Mouse (Mus musculus) hindbrain, embryonic 13.5 days (tissue): ENCODE data around the gene Mtus2. TPM values are rescaled to one million over a fixed set of nuclear protein-coding genes. Genes with fewer than 3 reads are reported as not detected.

Experiments used
- ATAC-seq: fragments of 200-750 bp; cut with Nextera tagmentation; 2 replicates; pipeline ENCODE4 v1.8.0; 2017; ENCODE audit warnings: moderate TSS enrichment; ENCODE audit not compliant: low FRiP score
- H3K27ac ChIP-seq: fragments of 300-500 bp; sonication (generic); 2 replicates; pipeline ENCODE4 v1.5.1; 2015; ENCODE audit warnings: inconsistent platforms, mild to moderate bottlenecking, moderate library complexity
- H3K27me3 ChIP-seq: fragments of 300-500 bp; sonication (generic); 2 replicates; pipeline ENCODE4 v1.6.1; 2015; ENCODE audit warnings: mild to moderate bottlenecking, inconsistent platforms
- H3K36me3 ChIP-seq: fragments of 300-500 bp; sonication (generic); 2 replicates; pipeline ENCODE4 v1.6.1; 2015; ENCODE audit warnings: mild to moderate bottlenecking, inconsistent platforms
- H3K4me1 ChIP-seq: fragments of 300-500 bp; sonication (generic); replicated peaks from 2 replicates; pipeline ENCODE4 v1.6.1; 2015; ENCODE audit warnings: inconsistent platforms
- H3K4me2 ChIP-seq: fragments of 300-500 bp; sonication (generic); 2 replicates; pipeline ENCODE4 v1.6.1; 2015; ENCODE audit warnings: inconsistent platforms, mild to moderate bottlenecking, moderate library complexity
- H3K4me3 ChIP-seq: fragments of 300-500 bp; sonication (generic); 2 replicates; pipeline ENCODE4 v1.5.1; 2015; ENCODE audit warnings: mild to moderate bottlenecking, inconsistent platforms
- H3K9ac ChIP-seq: fragments of 300-500 bp; sonication (generic); 2 replicates; pipeline ENCODE4 v1.6.1; 2015; ENCODE audit warnings: mild to moderate bottlenecking, inconsistent platforms
- H3K9me3 ChIP-seq: fragments of 300-500 bp; sonication (generic); 2 replicates; pipeline ENCODE4 v1.6.1; 2016; ENCODE audit warnings: inconsistent platforms
- WGBS: fragments of 180-500 bp; shearing (Covaris S2); methylation state at CpG from one replicate; pipeline ENCODE4 v1.1.7; 2015; 5-methylcytosine and 5-hydroxymethylcytosine counted together
- polyA plus RNA-seq: library from polyadenylated mRNA; unstranded; fragments of >200 nt; fragmentation: Nextera tagmentation; extraction: Ambion mirVana; gene quantifications from 2 replicates; pipeline ENCODE4 v1.2.1, GENCODE M21; 2015

Mtus2 gene
- polyA plus RNA-seq, 1 experiment from 2014 or later, result 45.8 TPM

DNA sequence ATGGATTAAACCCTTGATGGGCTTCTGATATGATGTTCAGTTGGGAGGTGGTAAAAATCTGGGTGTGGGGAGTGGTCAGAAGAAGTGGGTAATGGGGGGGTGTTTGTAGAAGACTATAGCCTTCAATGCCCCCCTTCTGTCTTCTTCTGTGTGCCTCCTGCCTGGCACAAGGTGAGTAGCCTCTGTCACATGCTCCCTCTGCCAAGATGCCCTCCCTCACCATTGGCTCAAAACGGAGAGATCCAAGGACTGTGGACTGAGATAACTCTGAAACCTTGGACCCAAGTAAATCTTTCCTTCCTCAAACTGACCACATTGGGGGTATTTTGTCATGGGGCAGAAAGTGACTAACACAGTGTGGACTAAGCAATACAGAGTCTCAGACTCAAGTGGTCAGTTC, 99.7 kb downstream of the Mtus2 start:
- Histone ChIP-seq H3K27me3 (no peaks in the 10 kb centered on the region), H3K4me1 (peaks cover 11% of the 10 kb centered on the region; the same call in 1 of the 2 replicates), H3K4me3 (no peak overlapping the region), H3K9me3 (no peaks in the 10 kb centered on the region; the same call in 1 of the 2 replicates), H3K36me3 (no peaks in the 10 kb centered on the region), H3K4me2 (no peak overlapping the region), H3K9ac (no peak overlapping the region), H3K27ac (no peak overlapping the region)
- 83% methylated on average over 1 of the region's 1 CpGs for WGBS
- ATAC-seq, result no peak

GRCm38 (mm10) chr5:148057433-148057832, 100.3 kb downstream of the Mtus2 start:
- Histone ChIP-seq H3K4me3 (no peak overlapping the region), H3K27me3 (no peaks in the 10 kb centered on the region), H3K4me2 (no peak overlapping the region), H3K27ac (no peak overlapping the region), H3K9me3 (no peaks in the 10 kb centered on the region; the same call in 1 of the 2 replicates), H3K9ac (no peak overlapping the region), H3K4me1 (peaks cover 10% of the 10 kb centered on the region; the same call in 1 of the 2 replicates), H3K36me3 (no peaks in the 10 kb centered on the region)
- 86% methylated on average over 3 of the region's 3 CpGs for WGBS
- ATAC-seq, result no peak

DNA sequence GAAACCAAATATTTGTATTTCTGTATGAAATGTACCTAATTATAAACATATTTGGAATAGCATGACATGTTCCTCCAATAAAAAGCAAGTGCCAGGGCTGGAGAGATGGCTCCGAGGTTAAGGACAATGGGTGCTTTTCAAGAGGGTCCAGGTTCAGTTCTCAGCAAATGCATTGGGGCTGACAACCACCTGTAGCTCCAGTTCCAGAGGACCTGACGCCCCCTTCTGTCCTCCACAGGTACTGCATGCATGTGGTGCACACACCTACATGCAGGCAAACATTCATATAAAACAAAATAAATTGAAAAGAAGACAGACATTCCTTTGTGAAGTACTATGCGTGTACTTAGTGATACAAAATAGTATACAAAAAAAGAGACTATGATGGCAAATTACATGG, 102.2 kb downstream of the Mtus2 start:
- Histone ChIP-seq H3K4me2 (no peak overlapping the region), H3K4me1 (no peaks in the 10 kb centered on the region), H3K27ac (no peak overlapping the region), H3K4me3 (no peak overlapping the region), H3K36me3 (no peaks in the 10 kb centered on the region), H3K9me3 (no peaks in the 10 kb centered on the region; the same call in 1 of the 2 replicates), H3K27me3 (no peaks in the 10 kb centered on the region), H3K9ac (no peak overlapping the region)
- ATAC-seq, result no peak
- WGBS, result 69% methylated on average over 3 of the region's 3 CpGs

DNA sequence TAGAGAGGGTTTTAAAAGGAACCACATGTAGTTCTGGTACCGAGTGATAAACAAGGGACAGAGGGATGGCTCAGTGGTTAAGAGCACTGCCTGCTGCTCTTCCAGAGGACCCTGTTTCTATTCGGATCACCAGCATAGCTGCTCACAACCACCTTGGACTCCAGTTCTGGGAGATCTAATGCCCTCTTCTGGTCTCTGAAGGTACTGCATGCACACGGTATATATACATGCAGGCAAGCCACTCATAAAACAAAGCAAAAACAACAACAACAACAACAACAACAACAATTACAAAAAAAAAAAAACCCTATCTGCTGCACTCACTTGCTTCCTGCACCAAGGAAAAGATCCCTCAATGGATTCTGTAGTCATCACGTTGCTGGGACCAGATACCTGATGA, 104.7 kb downstream of the Mtus2 start:
- Histone ChIP-seq H3K9ac (no peak overlapping the region), H3K27ac (no peak overlapping the region), H3K4me2 (no peak overlapping the region), H3K9me3 (no peaks in the 10 kb centered on the region; the same call in 1 of the 2 replicates), H3K27me3 (no peaks in the 10 kb centered on the region), H3K4me3 (no peak overlapping the region), H3K4me1 (no peaks in the 10 kb centered on the region), H3K36me3 (no peaks in the 10 kb centered on the region)
- 85% methylated on average over 4 of the region's 4 CpGs for WGBS
- no peak for ATAC-seq

DNA sequence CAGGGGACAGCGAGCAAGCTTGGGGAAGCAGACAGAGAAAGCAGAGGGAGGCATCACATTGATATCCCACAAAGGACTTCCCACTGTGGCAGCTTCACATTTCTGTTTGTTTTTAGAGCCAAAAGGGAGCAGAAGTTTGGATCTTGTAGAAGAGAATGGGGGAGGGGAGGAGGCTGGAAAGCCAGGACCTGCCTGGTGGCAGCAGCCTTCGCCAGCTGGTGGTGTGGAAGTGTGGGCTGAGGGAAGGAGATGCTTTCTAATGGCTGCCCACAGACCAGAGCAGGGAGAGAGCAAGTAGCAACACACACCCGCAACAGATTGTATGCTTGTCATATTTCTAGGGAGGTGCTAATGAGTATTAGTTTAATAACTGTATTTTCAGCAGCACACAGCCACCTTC, 106.6 kb downstream of the Mtus2 start:
- Histone ChIP-seq H3K4me3 (no peak overlapping the region), H3K4me2 (no peak overlapping the region), H3K27me3 (no peaks in the 10 kb centered on the region), H3K36me3 (no peaks in the 10 kb centered on the region), H3K9ac (no peak overlapping the region), H3K4me1 (peaks cover 16% of the 10 kb centered on the region; the same call in 1 of the 2 replicates), H3K9me3 (no peaks in the 10 kb centered on the region; the same call in 1 of the 2 replicates), H3K27ac (no peak overlapping the region)
- WGBS, result 76% methylated on average over 3 of the region's 3 CpGs
- no peak for ATAC-seq

GRCm38 (mm10) chr5:148065251-148065650, 108.1 kb downstream of the Mtus2 start:
- WGBS, result 81% methylated on average over 5 of the region's 5 CpGs
- no peak overlapping the region for H3K9ac ChIP-seq
- H3K27me3 ChIP-seq, result no peaks in the 10 kb centered on the region
- H3K4me2 ChIP-seq, result no peak overlapping the region
- H3K27ac ChIP-seq, result no peak overlapping the region
- H3K36me3 ChIP-seq, result no peaks in the 10 kb centered on the region
- H3K4me1 ChIP-seq, result peaks cover 17% of the 10 kb centered on the region; the same call in 1 of the 2 replicates
- no peaks in the 10 kb centered on the region; the same call in 1 of the 2 replicates for H3K9me3 ChIP-seq
- ATAC-seq, result no peak
- H3K4me3 ChIP-seq, result no peak overlapping the region

- ATAC-seq, result no peak
- no peak overlapping the region for H3K4me3 ChIP-seq
- H3K4me1 ChIP-seq, result peaks cover 17% of the 10 kb centered on the region; the same call in 1 of the 2 replicates
- H3K27ac ChIP-seq, result no peak overlapping the region
- no peaks in the 10 kb centered on the region for H3K36me3 ChIP-seq
- no peak overlapping the region for H3K4me2 ChIP-seq
- 16% methylated on average over 4 of the region's 4 CpGs for WGBS
- no peaks in the 10 kb centered on the region for H3K9me3 ChIP-seq
- no peaks in the 10 kb centered on the region for H3K27me3 ChIP-seq
- no peak overlapping the region for H3K9ac ChIP-seq
Measured at GRCm38 (mm10) chr5:148069909-148070308, 112.8 kb downstream of the Mtus2 start.

GRCm38 (mm10) chr5:148071800-148072199, 114.7 kb downstream of the Mtus2 start:
- Histone ChIP-seq H3K9ac (no peak overlapping the region), H3K27ac (no peak overlapping the region), H3K27me3 (no peaks in the 10 kb centered on the region), H3K4me1 (peaks cover 17% of the 10 kb centered on the region; the same call in 1 of the 2 replicates), H3K4me3 (no peak overlapping the region), H3K36me3 (peaks cover 3% of the 10 kb centered on the region; the same call in 1 of the 2 replicates), H3K9me3 (no peaks in the 10 kb centered on the region), H3K4me2 (no peak overlapping the region)
- ATAC-seq, result no peak
- 7% methylated on average over 9 of the region's 9 CpGs for WGBS

GRCm38 (mm10) chr5:148073461-148073860, 116.3 kb downstream of the Mtus2 start:
- Histone ChIP-seq H3K36me3 (peaks cover 10% of the 10 kb centered on the region), H3K27me3 (no peaks in the 10 kb centered on the region), H3K9ac (no peak overlapping the region), H3K27ac (no peak overlapping the region), H3K4me2 (no peak overlapping the region), H3K4me1 (0 out of 2 replicates have a peak, but pooled peaks cover 4% of the 10 kb centered on the region), H3K9me3 (no peaks in the 10 kb centered on the region), H3K4me3 (no peak overlapping the region)
- no peak for ATAC-seq
- 95% methylated on average over 5 of the region's 5 CpGs for WGBS

DNA sequence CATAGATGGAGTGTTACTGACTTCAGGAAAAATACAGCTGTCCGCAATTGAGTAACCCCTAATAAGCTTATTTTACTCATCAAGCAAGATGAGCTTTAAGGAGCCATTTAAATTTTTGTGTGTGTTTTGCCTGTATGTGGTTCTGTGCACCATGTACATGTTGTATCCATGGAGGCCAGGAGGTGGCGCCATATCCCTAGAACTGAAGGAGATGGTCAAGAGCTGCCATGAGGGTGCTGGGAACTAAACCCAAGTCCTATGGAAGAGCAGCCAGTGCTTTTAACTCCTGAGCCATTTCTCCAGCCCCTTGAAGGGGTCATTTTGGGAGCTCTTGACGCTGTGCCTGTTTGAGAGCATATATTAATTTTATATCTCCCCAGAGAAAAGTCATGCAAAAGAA, 122.6 kb downstream of the Mtus2 start:
- H3K9ac ChIP-seq, result no peak overlapping the region
- no peak overlapping the region for H3K4me2 ChIP-seq
- H3K27ac ChIP-seq, result no peak overlapping the region
- WGBS, result 71% methylated on average over 3 of the region's 3 CpGs
- no peaks in the 10 kb centered on the region for H3K27me3 ChIP-seq
- H3K36me3 ChIP-seq, result peaks cover 17% of the 10 kb centered on the region
- 0 out of 2 replicates have a peak, but pooled peaks cover 4% of the 10 kb centered on the region for H3K9me3 ChIP-seq
- no peak overlapping the region for H3K4me3 ChIP-seq
- no peak for ATAC-seq
- no peaks in the 10 kb centered on the region for H3K4me1 ChIP-seq

GRCm38 (mm10) chr5:148083541-148083940, 126.4 kb downstream of the Mtus2 start:
- peaks cover 7% of the 10 kb centered on the region for H3K36me3 ChIP-seq
- no peak overlapping the region for H3K4me2 ChIP-seq
- H3K27me3 ChIP-seq, result no peaks in the 10 kb centered on the region
- ATAC-seq, result no peak
- no peaks in the 10 kb centered on the region for H3K4me1 ChIP-seq
- no peak overlapping the region for H3K27ac ChIP-seq
- WGBS, result 98% methylated on average over 1 of the region's 1 CpGs
- no peak overlapping the region for H3K9ac ChIP-seq
- no peak overlapping the region for H3K4me3 ChIP-seq
- peaks cover 6% of the 10 kb centered on the region; the same call in 1 of the 2 replicates for H3K9me3 ChIP-seq

DNA sequence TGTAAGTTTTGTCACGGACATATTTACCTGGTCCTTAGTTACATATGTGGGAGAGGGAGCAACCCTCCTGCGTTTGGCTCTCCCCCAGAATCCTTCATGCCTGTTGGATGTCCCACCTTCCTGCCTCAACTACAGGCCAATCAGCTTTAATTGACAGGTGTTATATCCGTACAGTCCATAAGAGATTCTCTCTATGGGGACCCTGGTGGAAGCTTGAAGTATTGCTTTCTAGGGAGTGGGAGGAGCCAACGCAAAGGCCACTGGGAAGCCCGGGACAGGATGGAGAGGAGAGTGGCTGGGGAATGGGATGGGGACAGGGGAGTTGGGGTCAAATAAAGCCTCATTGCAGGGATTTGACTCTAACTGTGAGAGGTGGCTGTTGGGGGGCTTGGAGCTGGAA, 127.6 kb downstream of the Mtus2 start:
- peaks cover 7% of the 10 kb centered on the region for H3K36me3 ChIP-seq
- H3K4me3 ChIP-seq, result no peak overlapping the region
- WGBS, result 84% methylated on average over 5 of the region's 5 CpGs
- no peak overlapping the region for H3K4me2 ChIP-seq
- H3K9ac ChIP-seq, result no peak overlapping the region
- H3K4me1 ChIP-seq, result no peaks in the 10 kb centered on the region
- H3K27me3 ChIP-seq, result no peaks in the 10 kb centered on the region
- peaks cover 11% of the 10 kb centered on the region; the same call in 1 of the 2 replicates for H3K9me3 ChIP-seq
- ATAC-seq, result no peak
- no peak overlapping the region for H3K27ac ChIP-seq

GRCm38 (mm10) chr5:148087796-148088195, 130.7 kb downstream of the Mtus2 start:
- Histone ChIP-seq H3K9me3 (peaks cover 11% of the 10 kb centered on the region; the same call in 1 of the 2 replicates), H3K4me1 (0 out of 2 replicates have a peak, but pooled peaks cover 4% of the 10 kb centered on the region), H3K9ac (no peak overlapping the region), H3K27ac (no peak overlapping the region), H3K4me2 (no peak overlapping the region), H3K27me3 (no peaks in the 10 kb centered on the region), H3K36me3 (peaks cover 5% of the 10 kb centered on the region), H3K4me3 (no peak overlapping the region)
- 57% methylated on average over 3 of the region's 3 CpGs for WGBS
- ATAC-seq, result no peak
